Mouse (Mus musculus): ENCODE results near the gene Cpeb1.

The Cpeb1 gene

DNA sequence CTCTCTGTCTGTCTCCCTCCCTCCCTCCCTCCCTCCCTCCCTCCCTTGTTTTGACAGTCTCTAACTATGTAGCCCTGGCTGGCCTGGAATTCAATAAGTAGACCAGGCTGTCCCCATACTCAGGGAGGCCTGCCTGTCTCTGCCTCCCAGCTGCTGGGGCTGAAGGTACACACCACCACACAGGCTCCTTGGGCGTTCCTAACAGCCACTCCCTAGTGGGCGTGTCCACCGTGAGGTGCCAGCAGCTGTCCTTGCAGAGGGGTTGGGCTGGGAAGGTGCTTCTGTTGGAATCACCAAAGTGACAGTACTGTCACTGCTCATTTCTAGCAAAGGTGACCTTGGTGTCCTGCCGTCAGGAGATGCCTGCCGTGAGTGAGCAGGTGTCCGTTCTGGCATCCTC is 128.4 kb downstream of the Cpeb1 start:
- DNase-seq (ENCODE audit: low spot score), result no peak

DNA sequence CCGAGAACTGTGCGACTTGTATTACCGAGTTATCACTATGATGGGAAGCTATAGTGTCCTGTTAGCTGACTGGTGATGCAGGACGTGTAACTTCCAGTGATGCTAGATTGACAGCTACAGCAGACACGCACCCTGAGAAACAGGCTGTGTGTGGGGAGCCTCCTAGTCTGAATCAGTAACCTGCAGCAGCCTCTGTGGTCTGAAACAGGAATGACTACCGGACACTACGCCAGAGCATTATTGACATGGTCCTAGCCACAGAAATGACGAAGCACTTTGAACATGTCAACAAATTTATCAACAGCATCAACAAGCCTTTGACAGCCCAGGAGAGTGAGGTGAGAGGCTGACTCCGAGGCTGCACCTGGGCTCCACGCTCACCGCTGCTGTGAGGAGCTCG is 129.2 kb downstream of the Cpeb1 start:
- DNase-seq (ENCODE audit: low spot score), result no peak

DNA sequence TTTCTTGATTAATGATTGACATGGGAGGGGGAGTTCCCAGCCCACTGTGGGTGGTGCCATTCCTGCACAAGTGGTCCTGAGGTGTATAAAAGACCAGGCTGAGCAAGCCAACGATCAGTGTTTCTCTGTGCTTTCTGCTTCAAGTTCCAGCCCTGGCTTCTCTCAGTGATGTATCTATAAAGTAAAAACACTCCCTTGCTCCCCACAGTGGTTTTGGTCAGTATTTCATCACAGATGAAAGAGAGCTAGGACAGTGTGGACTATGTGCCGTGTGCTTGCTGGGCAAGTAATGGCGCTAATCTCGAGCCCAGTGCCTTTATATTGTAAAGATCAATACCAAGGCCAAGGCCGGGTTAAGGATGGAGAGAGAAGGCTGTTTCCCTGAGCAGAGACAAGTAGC is 133.5 kb downstream of the Cpeb1 start:
- no peak for DNase-seq (ENCODE audit: low spot score)

DNA sequence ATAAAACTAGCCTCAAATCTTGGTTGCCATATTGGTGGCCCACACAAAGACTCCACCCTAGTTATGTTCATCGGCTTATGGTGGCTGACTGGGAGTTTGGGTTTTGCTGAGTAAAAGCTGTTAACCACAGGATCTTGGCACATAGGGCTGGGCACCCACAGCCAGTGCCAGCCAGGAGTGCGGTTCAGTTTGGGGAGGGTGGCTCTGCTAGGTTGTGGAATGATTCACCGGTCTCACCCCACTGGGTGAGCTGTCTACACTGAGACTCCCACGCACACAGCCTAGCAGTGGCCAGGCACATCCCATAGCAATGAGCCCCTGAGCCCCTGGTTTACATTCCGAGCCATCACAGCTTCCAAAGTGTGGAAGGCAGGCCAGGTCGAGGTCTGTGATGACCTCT is 135.5 kb downstream of the Cpeb1 start:
- DNase-seq (ENCODE audit: low spot score), result no peak

DNA sequence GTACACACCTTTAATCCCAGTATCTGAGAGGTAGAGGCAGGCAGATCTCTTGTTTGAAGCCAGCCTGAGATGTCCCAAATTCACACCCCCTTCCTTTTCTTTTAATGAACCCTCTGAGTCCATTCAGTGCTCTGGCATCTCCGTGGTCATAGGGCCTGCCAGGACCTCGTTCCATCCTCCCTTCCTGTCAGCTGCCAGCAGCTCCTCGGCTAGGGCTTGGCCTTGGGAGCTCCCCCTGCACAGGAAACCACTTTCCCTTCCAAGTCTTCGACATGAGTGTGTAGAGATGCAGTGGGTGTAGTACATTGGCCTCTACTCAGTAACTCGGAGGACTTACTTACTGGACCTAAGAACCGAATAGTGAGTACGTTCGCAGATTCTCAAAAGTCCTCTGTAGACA is 139.7 kb downstream of the Cpeb1 start:
- no peak for DNase-seq (ENCODE audit: low spot score)

DNA sequence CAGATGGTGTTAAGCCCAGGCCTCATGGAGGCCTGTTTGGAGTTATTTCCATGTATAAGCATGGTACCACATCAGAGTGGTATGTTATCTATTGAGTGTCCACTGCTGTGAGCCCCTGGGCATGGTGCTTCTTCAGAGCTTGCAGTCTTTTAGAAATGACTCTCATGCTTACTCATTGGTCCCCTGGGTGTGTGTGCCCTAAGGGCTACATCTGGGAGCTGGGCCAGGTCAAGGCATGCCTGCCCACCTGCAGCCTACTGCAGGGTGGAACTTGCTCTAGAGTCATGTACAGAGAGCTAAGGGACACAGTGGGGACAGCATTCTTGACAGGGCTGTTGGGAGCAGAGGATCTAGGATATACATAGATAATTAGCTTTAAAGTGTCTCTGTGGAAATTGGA is 143.7 kb downstream of the Cpeb1 start:
- no peak for DNase-seq (ENCODE audit: low spot score)

DNA sequence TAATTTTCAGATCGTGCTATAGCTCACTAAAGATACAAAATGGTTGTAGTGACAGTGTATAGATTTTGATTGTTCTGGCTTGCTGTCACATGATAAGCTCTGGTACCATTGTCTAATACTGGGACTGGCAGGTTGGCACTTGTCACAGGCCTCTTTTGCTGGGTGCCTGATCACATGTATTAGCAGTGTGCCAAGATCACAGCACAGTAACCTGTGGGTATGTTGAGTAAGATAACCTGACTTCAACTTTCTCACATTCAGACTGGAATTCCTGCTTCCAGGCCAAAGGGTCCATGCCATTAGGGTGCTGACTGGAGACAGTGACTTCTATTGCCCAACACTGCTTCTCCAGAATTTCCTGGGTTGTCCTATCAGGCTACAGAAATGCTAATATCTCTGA is 144.1 kb downstream of the Cpeb1 start:
- DNase-seq (ENCODE audit: low spot score), result no peak

DNA sequence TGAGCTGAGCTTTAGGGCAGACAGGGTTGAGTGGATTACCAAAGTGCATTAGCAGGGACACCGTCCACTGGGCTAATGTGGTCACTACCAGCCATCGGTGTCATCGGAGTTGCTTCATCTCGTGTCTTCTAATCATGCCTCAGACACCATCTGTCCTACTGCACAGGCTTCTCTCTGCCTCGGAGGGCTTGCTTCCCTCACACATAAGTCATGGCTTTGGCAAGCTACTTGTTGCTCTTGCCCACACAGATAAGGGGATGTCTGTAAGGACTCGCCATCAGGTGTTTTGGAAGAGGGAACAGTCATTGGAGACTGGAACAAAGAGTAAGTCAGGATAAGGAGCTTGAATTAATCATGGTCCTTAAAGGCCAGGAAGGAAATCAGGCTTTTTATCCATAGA is 146.0 kb downstream of the Cpeb1 start:
- DNase-seq (ENCODE audit: low spot score), result no peak

DNA sequence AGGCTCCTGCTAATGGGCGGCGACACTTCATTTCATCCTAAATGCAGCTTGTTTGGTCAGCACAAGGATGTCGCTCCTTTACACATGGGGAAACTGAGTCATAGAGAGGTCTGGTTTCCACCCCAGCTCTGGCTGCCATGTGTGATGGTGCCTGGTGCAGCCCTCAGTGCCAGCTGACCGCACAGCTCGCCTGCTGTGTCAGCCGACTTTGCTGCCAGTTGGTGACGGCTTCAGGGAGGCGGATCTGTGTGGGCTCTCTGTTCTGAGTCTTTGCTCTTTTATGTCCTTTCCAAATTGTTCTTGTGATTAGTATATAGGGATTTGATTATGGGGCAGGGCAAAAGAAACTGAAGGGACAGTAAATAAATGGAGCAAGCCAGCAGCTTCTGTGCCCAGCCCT is 147.5 kb downstream of the Cpeb1 start:
- no peak for DNase-seq (ENCODE audit: low spot score)

DNA sequence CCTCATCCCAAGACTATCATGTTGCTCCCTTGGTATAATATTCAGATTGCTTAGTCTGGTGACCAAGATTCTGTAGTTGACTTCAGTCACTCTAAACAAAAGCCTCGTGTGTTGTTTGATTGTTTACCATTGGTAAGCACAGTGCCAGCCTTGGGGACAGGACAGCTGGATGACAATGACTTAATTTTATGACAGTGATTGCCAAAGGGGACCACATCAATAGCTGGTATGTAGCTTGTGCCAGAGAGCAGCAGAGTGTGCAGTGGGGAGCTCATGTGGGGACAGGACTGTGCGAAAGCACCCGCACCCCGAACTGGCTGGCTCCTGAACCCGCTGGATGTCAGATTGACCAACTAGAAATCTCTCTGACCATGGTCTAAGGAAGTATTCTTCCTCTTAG is 150.6 kb downstream of the Cpeb1 start:
- DNase-seq (ENCODE audit: low spot score), result no peak

DNA sequence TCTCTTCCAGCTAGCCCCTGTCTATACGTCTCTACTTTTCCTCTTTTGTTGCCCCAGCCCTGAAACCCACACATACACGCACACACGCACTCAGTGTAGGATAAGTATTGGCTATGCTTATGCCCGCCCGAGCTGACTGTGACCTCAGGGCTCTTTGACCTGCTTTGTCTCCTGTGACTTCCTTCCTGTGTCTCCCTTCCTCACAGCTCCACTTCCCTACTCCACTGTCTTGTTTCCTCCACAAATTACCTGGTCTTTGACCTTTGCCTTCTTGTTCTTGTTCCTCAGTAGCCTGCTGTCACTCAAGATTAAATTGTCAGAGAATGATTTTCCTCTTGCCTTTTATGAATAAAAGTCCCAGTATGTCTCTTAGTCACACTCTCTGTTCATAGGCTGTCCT is 151.2 kb downstream of the Cpeb1 start:
- peak; percentile 13 for DNase-seq (ENCODE audit: low spot score)

DNA sequence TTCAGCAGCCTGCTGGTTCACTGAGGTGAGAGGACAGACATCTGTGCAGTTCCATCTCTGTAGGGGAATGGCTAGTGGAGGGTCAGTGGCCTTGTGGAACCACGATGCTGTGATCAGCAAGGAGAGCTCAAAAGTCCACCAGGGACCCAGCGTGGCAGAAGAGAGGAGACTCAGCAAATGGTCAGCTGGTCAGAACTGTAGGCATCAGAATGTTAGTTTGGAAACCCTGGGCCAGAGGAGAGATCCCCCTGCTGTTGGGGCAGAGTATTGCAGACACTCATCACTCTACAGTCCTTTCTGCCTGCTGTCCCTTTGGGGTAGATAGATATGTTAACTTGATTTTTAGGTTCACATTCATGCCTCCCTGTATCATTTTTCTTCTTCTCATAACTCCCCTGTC is 151.6 kb downstream of the Cpeb1 start:
- DNase-seq (ENCODE audit: low spot score), result no peak

DNA sequence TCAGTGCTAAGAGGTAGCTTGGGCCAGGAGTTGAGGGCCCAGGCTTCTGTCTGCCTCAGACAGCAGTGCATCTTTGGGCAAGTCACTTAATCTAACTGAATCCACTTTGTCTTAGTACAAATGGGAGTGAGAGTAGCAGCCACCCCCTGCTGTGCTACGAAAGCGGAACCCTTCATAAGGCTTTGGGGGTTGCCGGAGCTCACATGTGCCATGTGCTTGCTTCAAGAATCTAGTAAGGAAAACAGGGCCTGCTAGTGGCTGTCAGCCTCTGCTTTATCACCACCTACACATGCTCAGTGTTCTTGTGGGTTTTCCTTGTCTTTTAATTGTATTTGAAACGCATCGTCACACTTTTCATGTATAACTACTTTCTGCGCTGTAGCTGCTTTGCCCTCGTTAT is 153.9 kb downstream of the Cpeb1 start:
- no peak for DNase-seq (ENCODE audit: low spot score)

DNA sequence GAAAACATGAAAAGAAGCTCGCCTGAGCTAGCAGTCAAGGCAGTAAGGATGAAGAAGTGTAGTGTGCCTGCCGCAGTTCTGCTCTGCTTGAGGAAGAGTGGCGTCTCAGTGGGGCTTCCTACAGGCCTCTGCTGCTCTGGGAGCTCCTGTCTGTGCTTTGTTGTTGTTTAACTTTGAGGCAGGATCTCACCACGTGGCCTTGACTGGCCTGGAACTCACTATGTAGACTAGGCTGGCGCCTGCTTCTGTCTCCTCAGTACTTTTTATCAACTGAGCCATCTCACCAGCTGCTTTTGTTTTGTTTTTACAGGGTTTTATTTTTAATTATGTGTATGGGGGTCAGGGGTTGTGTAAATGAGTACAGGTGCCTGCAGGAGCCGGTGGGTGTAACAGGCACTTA is 157.1 kb downstream of the Cpeb1 start:
- peak; percentile 60 for DNase-seq (ENCODE audit: low spot score)

All from yolk sac, embryonic 10.5 days (tissue).